Mouse (Mus musculus): ENCODE measurements around the gene Pkp4. TPM values are rescaled to one million over a fixed set of nuclear protein-coding genes. Genes with fewer than 3 reads are reported as not detected.

Pkp4 gene
- polyA plus RNA-seq, 1 experiment, result 203 TPM

- no peak for DNase-seq
- no peak overlapping the region for H3K4me3 ChIP-seq (replicated peaks; ENCODE audit: insufficient read depth, low read depth, low read length)
- WGBS, result 47% methylated on average over 5 of the region's 5 CpGs
- peak overlapping the region; percentile 66 for H3K27ac ChIP-seq (ENCODE audit: insufficient read depth, low read length)
- H3K4me1 ChIP-seq (ENCODE audit: control insufficient read depth, insufficient read depth, low read length), result peaks cover 22% of the 10 kb centered on the region
- no peak for TF ChIP-seq POLR2A (IDR thresholded peaks at IDR 0.05; ENCODE audit: borderline replicate concordance, insufficient read depth, low read length)
- no peaks in the 10 kb centered on the region for H3K27me3 ChIP-seq (ENCODE audit: control insufficient read depth, insufficient read depth, low read length)
Observed at GRCm38 (mm10) chr2:59233936-59234335, 73.3 kb downstream of the Pkp4 start.

DNA sequence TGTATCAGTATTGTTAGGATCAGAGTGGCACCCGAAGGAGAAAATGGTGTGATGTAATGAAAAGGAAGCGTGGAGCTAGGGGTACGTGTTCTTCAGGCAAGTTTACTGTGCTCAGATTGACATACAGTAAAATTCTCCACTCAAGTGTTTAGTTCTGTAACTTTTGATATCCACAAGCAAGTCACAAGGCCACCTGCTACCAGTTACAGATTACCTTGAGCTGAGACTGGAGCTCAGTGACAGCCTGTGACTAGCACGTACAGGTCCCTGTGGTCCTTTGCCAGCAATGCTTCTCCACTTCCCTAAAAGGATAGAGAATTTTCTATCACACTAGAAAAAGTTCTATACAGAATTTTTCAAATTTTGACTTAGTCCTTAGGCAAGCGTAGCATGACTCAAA is 73.9 kb downstream of the Pkp4 start:
- Histone ChIP-seq H3K27ac (ENCODE audit: insufficient read depth, low read length) (no peak overlapping the region), H3K4me3 (replicated peaks; ENCODE audit: insufficient read depth, low read depth, low read length) (no peak overlapping the region), H3K27me3 (ENCODE audit: control insufficient read depth, insufficient read depth, low read length) (no peaks in the 10 kb centered on the region), H3K4me1 (ENCODE audit: control insufficient read depth, insufficient read depth, low read length) (peaks cover 19% of the 10 kb centered on the region)
- no peak for DNase-seq
- 82% methylated on average over 5 of the region's 5 CpGs for WGBS
- TF ChIP-seq CTCF (IDR thresholded peaks at IDR 0.05; ENCODE audit: borderline replicate concordance, insufficient read depth, low read depth, low read length) (no peak), POLR2A (IDR thresholded peaks at IDR 0.05; ENCODE audit: borderline replicate concordance, insufficient read depth, low read length) (no peak)

- 91% methylated on average over 10 of the region's 10 CpGs for WGBS
- no peak overlapping the region for H3K4me3 ChIP-seq (replicated peaks; ENCODE audit: insufficient read depth, low read depth, low read length)
- no peak for DNase-seq
- TF ChIP-seq POLR2A (IDR thresholded peaks at IDR 0.05; ENCODE audit: borderline replicate concordance, insufficient read depth, low read length), result no peak
- TF ChIP-seq CTCF (IDR thresholded peaks at IDR 0.05; ENCODE audit: borderline replicate concordance, insufficient read depth, low read depth, low read length), result no peak
- no peak overlapping the region for H3K27ac ChIP-seq (ENCODE audit: insufficient read depth, low read length)
- peaks cover 4% of the 10 kb centered on the region for H3K4me1 ChIP-seq (ENCODE audit: control insufficient read depth, insufficient read depth, low read length)
- no peaks in the 10 kb centered on the region for H3K27me3 ChIP-seq (ENCODE audit: control insufficient read depth, insufficient read depth, low read length)
Observed at GRCm38 (mm10) chr2:59239841-59240395, 79.3 kb downstream of the Pkp4 start.

DNA sequence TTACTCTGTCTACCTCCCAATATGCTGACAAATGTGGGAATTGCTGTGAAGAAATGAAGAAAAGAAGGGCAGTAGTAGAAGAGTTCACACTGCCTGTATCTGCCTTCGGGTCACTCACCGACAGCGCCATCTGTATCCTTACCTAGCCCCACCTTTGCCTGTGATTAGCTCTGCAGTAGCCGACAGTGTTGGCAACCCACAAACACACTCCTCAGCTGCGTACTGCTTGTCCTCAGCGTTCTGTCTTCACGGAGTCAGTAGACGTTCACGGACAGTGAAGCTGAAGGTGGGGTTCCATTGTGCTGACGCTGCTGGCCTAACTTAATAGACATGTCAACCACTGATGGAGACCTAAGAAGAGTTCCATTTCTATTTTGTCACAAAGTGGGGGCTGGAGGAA is 81.5 kb downstream of the Pkp4 start:
- no peak for DNase-seq
- Histone ChIP-seq H3K27me3 (ENCODE audit: control insufficient read depth, insufficient read depth, low read length) (no peaks in the 10 kb centered on the region), H3K27ac (ENCODE audit: insufficient read depth, low read length) (no peak overlapping the region), H3K4me1 (ENCODE audit: control insufficient read depth, insufficient read depth, low read length) (peaks cover 3% of the 10 kb centered on the region), H3K4me3 (replicated peaks; ENCODE audit: insufficient read depth, low read depth, low read length) (no peak overlapping the region)
- no peak for TF ChIP-seq CTCF (IDR thresholded peaks at IDR 0.05; ENCODE audit: borderline replicate concordance, insufficient read depth, low read depth, low read length)
- TF ChIP-seq POLR2A (IDR thresholded peaks at IDR 0.05; ENCODE audit: borderline replicate concordance, insufficient read depth, low read length), result no peak
- WGBS, result 78% methylated on average over 10 of the region's 10 CpGs

DNA sequence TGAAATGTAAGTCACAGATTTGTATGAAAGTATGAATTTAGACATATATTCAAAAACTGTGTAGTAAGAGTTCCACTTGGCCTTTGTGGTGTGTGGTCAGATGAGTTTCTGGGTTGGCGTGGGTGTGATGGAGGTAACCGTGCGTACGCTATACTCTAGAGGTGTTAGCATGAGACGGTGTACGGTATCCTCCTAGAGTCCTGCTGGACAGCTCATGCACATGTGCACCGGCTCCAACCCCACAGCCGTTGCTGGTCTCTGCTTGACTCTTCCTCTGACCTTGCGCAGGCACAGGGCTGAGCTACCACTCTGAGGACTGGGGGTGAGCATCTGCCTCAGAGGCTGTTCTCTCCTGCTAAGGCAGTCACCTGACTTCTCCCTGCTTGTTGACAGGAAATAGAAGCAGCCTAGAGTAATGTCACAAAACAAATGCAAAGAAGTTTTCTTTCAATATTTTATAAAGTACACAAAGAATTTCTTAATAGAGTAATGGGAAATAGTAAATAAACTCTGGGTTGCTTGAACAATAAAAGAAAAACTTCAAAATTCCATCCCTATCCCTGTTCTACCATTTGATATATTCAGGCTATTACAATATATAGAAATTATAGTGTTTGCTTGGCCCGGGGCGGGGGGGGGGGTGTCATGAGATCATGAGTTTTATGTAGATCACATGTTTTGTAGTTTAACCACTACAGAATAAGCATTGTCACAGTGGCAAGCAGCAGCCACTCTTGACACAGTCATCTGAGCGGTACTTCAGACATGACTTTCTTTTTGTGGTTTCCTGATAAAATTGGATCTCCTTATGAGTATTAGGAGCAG is 83.8 kb downstream of the Pkp4 start:
- peaks cover 3% of the 10 kb centered on the region for H3K4me1 ChIP-seq (ENCODE audit: control insufficient read depth, insufficient read depth, low read length)
- no peak overlapping the region for H3K4me3 ChIP-seq (replicated peaks; ENCODE audit: insufficient read depth, low read depth, low read length)
- TF ChIP-seq POLR2A (IDR thresholded peaks at IDR 0.05; ENCODE audit: borderline replicate concordance, insufficient read depth, low read length) (no peak), CTCF (IDR thresholded peaks at IDR 0.05; ENCODE audit: borderline replicate concordance, insufficient read depth, low read depth, low read length) (no peak)
- H3K27me3 ChIP-seq (ENCODE audit: control insufficient read depth, insufficient read depth, low read length), result no peaks in the 10 kb centered on the region
- 91% methylated on average over 12 of the region's 12 CpGs for WGBS
- no peak for DNase-seq
- H3K27ac ChIP-seq (ENCODE audit: insufficient read depth, low read length), result no peak overlapping the region

- Histone ChIP-seq H3K4me3 (replicated peaks; ENCODE audit: insufficient read depth, low read depth, low read length) (no peak overlapping the region), H3K4me1 (ENCODE audit: control insufficient read depth, insufficient read depth, low read length) (peaks cover 3% of the 10 kb centered on the region), H3K27me3 (ENCODE audit: control insufficient read depth, insufficient read depth, low read length) (no peaks in the 10 kb centered on the region), H3K27ac (ENCODE audit: insufficient read depth, low read length) (no peak overlapping the region)
- WGBS, result 87% methylated on average over 3 of the region's 3 CpGs
- no peak for TF ChIP-seq POLR2A (IDR thresholded peaks at IDR 0.05; ENCODE audit: borderline replicate concordance, insufficient read depth, low read length)
- TF ChIP-seq CTCF (IDR thresholded peaks at IDR 0.05; ENCODE audit: borderline replicate concordance, insufficient read depth, low read depth, low read length), result no peak
- no peak for DNase-seq
Observed at GRCm38 (mm10) chr2:59245098-59245388, 84.4 kb downstream of the Pkp4 start.

GRCm38 (mm10) chr2:59248806-59249205 is 88.2 kb downstream of the Pkp4 start:
- TF ChIP-seq CTCF (IDR thresholded peaks at IDR 0.05; ENCODE audit: borderline replicate concordance, insufficient read depth, low read depth, low read length), result no peak
- no peak for TF ChIP-seq POLR2A (IDR thresholded peaks at IDR 0.05; ENCODE audit: borderline replicate concordance, insufficient read depth, low read length)
- no peaks in the 10 kb centered on the region for H3K27me3 ChIP-seq (ENCODE audit: control insufficient read depth, insufficient read depth, low read length)
- no peak overlapping the region for H3K27ac ChIP-seq (ENCODE audit: insufficient read depth, low read length)
- no peak for DNase-seq
- no peak overlapping the region for H3K4me3 ChIP-seq (replicated peaks; ENCODE audit: insufficient read depth, low read depth, low read length)
- WGBS, result 79% methylated on average over 3 of the region's 3 CpGs
- H3K4me1 ChIP-seq (ENCODE audit: control insufficient read depth, insufficient read depth, low read length), result peaks cover 5% of the 10 kb centered on the region; the same call in 1 of the 2 replicates

- TF ChIP-seq CTCF (IDR thresholded peaks at IDR 0.05; ENCODE audit: borderline replicate concordance, insufficient read depth, low read depth, low read length) (no peak), POLR2A (IDR thresholded peaks at IDR 0.05; ENCODE audit: borderline replicate concordance, insufficient read depth, low read length) (no peak)
- H3K4me1 ChIP-seq (ENCODE audit: control insufficient read depth, insufficient read depth, low read length), result peaks cover 5% of the 10 kb centered on the region; the same call in 1 of the 2 replicates
- no peak for DNase-seq
- H3K4me3 ChIP-seq (replicated peaks; ENCODE audit: insufficient read depth, low read depth, low read length), result no peak overlapping the region
- no peaks in the 10 kb centered on the region for H3K27me3 ChIP-seq (ENCODE audit: control insufficient read depth, insufficient read depth, low read length)
- H3K27ac ChIP-seq (ENCODE audit: insufficient read depth, low read length), result no peak overlapping the region
Observed at GRCm38 (mm10) chr2:59252818-59253217, 92.2 kb downstream of the Pkp4 start.
